Mouse (Mus musculus) B cell, adult 67 days (primary cell): ENCODE data around the gene Gm20388. TPM values are rescaled to one million over a fixed set of nuclear protein-coding genes. Genes with fewer than 3 reads are reported as not detected.

Experiments
- total RNA-seq, 2 experiments: library from RNA; stranded (reverse); gene quantifications; 4 replicates each; pipeline ENCODE4 v1.2.4; 2023

Gene Gm20388
- total RNA-seq, result 1 to 10 TPM in 1 of 2 experiments, not detected in 1; 1.8 TPM

GRCm38 (mm10) chr8:119910547-119911257 lies at the start of gene Gm20388:
Gene Gm20388 (plus strand): TSS chr8:119910841.

GRCm38 (mm10) chr8:119861706-119862389 lies 48.8 kb upstream of the Gm20388 start, which contains the start of gene Klhl36:
Gene Klhl36 (plus strand): TSS chr8:119862266.

GRCm38 (mm10) chr8:119909944-119910546 lies 596 bp upstream of the Gm20388 start, which contains the start of gene Usp10:
Gene Usp10 (plus strand): TSS chr8:119910360.

GRCm38 (mm10) chr8:119992249-119992648 lies 81.6 kb downstream of the Gm20388 start, which contains the start of gene Crispld2:
Gene Crispld2 (plus strand): TSS chr8:119992438.

GRCm38 (mm10) chr8:120101068-120101972 lies 190.7 kb downstream of the Gm20388 start, which contains the start of gene Zdhhc7:
Gene Zdhhc7 (minus strand): TSS chr8:120101482.

GRCm38 (mm10) chr8:120113758-120114255 lies 203.2 kb downstream of the Gm20388 start, which contains the start of gene 6430548M08Rik:
Gene 6430548M08Rik (plus strand): TSS chr8:120114152.

GRCm38 (mm10) chr8:120177318-120178123 lies 266.9 kb downstream of the Gm20388 start, which contains the start of gene Fam92b:
Gene Fam92b (minus strand): TSS chr8:120177466.

GRCm38 (mm10) chr8:120227891-120228591 lies 317.4 kb downstream of the Gm20388 start, which contains the start of gene Gse1:
Gene Gse1 (plus strand): TSS chr8:120228456.

GRCm38 (mm10) chr8:120588908-120589771 lies 678.5 kb downstream of the Gm20388 start, which contains the start of gene Gins2:
Gene Gins2 (minus strand): TSS chr8:120589304.

GRCm38 (mm10) chr8:120647532-120647931 lies 736.9 kb downstream of the Gm20388 start, which contains the start of gene 1190005I06Rik:
Gene 1190005I06Rik (minus strand): TSS chr8:120647632.

GRCm38 (mm10) chr8:120667561-120668373 lies 757.1 kb downstream of the Gm20388 start, which contains the start of the genes Gm27021 and Cox4i1:
Gene Gm27021 (minus strand): TSS chr8:120668079.
Gene Cox4i1 (plus strand): TSS chr8:120668222.

GRCm38 (mm10) chr8:120668374-120668905 lies 757.8 kb downstream of the Gm20388 start, which contains the start of gene Emc8:
Gene Emc8 (minus strand): TSS chr8:120668573.

GRCm38 (mm10) chr8:120735770-120736481 lies 825.3 kb downstream of the Gm20388 start, which contains the start of gene Irf8:
Gene Irf8 (plus strand): TSS chr8:120736358.

GRCm38 (mm10) chr8:121084210-121084951 lies 1173.7 kb downstream of the Gm20388 start, which contains the start of gene Foxf1:
Gene Foxf1 (plus strand): TSS chr8:121084386.

GRCm38 (mm10) chr8:121107668-121108656 lies 1197.3 kb downstream of the Gm20388 start, which contains the start of gene Mthfsd:
Gene Mthfsd (minus strand): TSS chr8:121108392.

